Mouse (Mus musculus) neural tube, embryonic 15.5 days (tissue): ENCODE measurements around the gene Rasgef1b. TPM values are rescaled to one million over a fixed set of nuclear protein-coding genes. Genes with fewer than 3 reads are reported as not detected.

Experiments
- ATAC-seq: fragments of 200-750 bp; cut with Nextera tagmentation; 2 replicates; pipeline ENCODE4 v1.8.0; 2017; ENCODE audit warnings: mild to moderate bottlenecking, moderate TSS enrichment, moderate library complexity; ENCODE audit not compliant: low FRiP score
- H3K27ac ChIP-seq: fragments of 300-500 bp; sonication (generic); replicated peaks from 2 replicates; pipeline ENCODE4 v1.5.1; 2015; ENCODE audit warnings: mild to moderate bottlenecking, inconsistent platforms
- H3K27me3 ChIP-seq: fragments of 300-500 bp; sonication (generic); replicated peaks from 2 replicates; pipeline ENCODE4 v1.6.1; 2015; ENCODE audit warnings: inconsistent platforms
- H3K36me3 ChIP-seq: fragments of 300-500 bp; sonication (generic); 2 replicates; pipeline ENCODE4 v1.6.1; 2015; ENCODE audit warnings: inconsistent platforms
- H3K4me1 ChIP-seq: fragments of 300-500 bp; sonication (generic); 2 replicates; pipeline ENCODE4 v1.6.1; 2015; ENCODE audit warnings: inconsistent platforms
- H3K4me2 ChIP-seq: fragments of 300-500 bp; sonication (generic); 2 replicates; pipeline ENCODE4 v1.6.1; 2015; ENCODE audit warnings: inconsistent platforms, mild to moderate bottlenecking, moderate library complexity
- H3K4me3 ChIP-seq: fragments of 300-500 bp; sonication (generic); replicated peaks from 2 replicates; pipeline ENCODE4 v1.5.1; 2015; ENCODE audit warnings: mild to moderate bottlenecking, inconsistent platforms
- H3K9ac ChIP-seq: fragments of 300-500 bp; sonication (generic); replicated peaks from 2 replicates; pipeline ENCODE4 v1.6.1; 2015; ENCODE audit warnings: mild to moderate bottlenecking, inconsistent platforms
- H3K9me3 ChIP-seq: fragments of 300-500 bp; sonication (generic); replicated peaks from 2 replicates; pipeline ENCODE4 v1.6.1; 2016; ENCODE audit warnings: inconsistent platforms
- WGBS: fragments of 180-500 bp; shearing (Covaris S2); methylation state at CpG from one replicate; pipeline ENCODE4 v1.1.7; 2015; ENCODE audit warnings: mixed read lengths; 5-methylcytosine and 5-hydroxymethylcytosine counted together
- polyA plus RNA-seq: library from polyadenylated mRNA; unstranded; fragments of >200 nt; fragmentation: Nextera tagmentation; extraction: Ambion mirVana; gene quantifications from 2 replicates; pipeline ENCODE4 v1.2.1, GENCODE M21; 2015

The Rasgef1b gene
- polyA plus RNA-seq, 1 experiment from 2014 or later, result 53.9 TPM

GRCm38 (mm10) chr5:99429273-99429672 is 299.6 kb downstream of the Rasgef1b start:
- H3K9ac ChIP-seq, result no peak overlapping the region
- no peaks in the 10 kb centered on the region for H3K9me3 ChIP-seq
- no peaks in the 10 kb centered on the region for H3K27me3 ChIP-seq
- H3K36me3 ChIP-seq, result no peaks in the 10 kb centered on the region
- H3K4me2 ChIP-seq, result no peak overlapping the region
- H3K4me3 ChIP-seq, result no peak overlapping the region
- ATAC-seq, result no peak
- H3K27ac ChIP-seq, result no peak overlapping the region
- H3K4me1 ChIP-seq, result 0 out of 2 replicates have a peak, but pooled peaks cover 3% of the 10 kb centered on the region
- 91% methylated on average over 8 of the region's 8 CpGs for WGBS

- H3K4me2 ChIP-seq, result no peak overlapping the region
- no peak overlapping the region for H3K9ac ChIP-seq
- no peak for ATAC-seq
- WGBS, result 81% methylated on average over 5 of the region's 5 CpGs
- no peak overlapping the region for H3K27ac ChIP-seq
- H3K36me3 ChIP-seq, result no peaks in the 10 kb centered on the region
- H3K9me3 ChIP-seq, result no peaks in the 10 kb centered on the region
- no peaks in the 10 kb centered on the region for H3K27me3 ChIP-seq
- no peak overlapping the region for H3K4me3 ChIP-seq
- 0 out of 2 replicates have a peak, but pooled peaks cover 3% of the 10 kb centered on the region for H3K4me1 ChIP-seq
Measured at GRCm38 (mm10) chr5:99428648-99429047, 300.2 kb downstream of the Rasgef1b start.

- 76% methylated on average over 5 of the region's 5 CpGs for WGBS
- no peaks in the 10 kb centered on the region for H3K36me3 ChIP-seq
- no peaks in the 10 kb centered on the region for H3K9me3 ChIP-seq
- no peak overlapping the region for H3K4me2 ChIP-seq
- H3K4me1 ChIP-seq, result 0 out of 2 replicates have a peak, but pooled peaks cover under 1% of the 10 kb centered on the region
- no peak overlapping the region for H3K9ac ChIP-seq
- no peak for ATAC-seq
- H3K27ac ChIP-seq, result no peak overlapping the region
- H3K27me3 ChIP-seq, result no peaks in the 10 kb centered on the region
- no peak overlapping the region for H3K4me3 ChIP-seq
Measured at GRCm38 (mm10) chr5:99423271-99423670, 305.6 kb downstream of the Rasgef1b start.

- H3K9me3 ChIP-seq, result no peaks in the 10 kb centered on the region
- ATAC-seq, result no peak
- no peak overlapping the region for H3K9ac ChIP-seq
- WGBS, result 95% methylated on average over 4 of the region's 4 CpGs
- H3K36me3 ChIP-seq, result no peaks in the 10 kb centered on the region
- H3K4me3 ChIP-seq, result no peak overlapping the region
- no peaks in the 10 kb centered on the region for H3K4me1 ChIP-seq
- no peaks in the 10 kb centered on the region for H3K27me3 ChIP-seq
- no peak overlapping the region for H3K27ac ChIP-seq
- no peak overlapping the region for H3K4me2 ChIP-seq
Measured at GRCm38 (mm10) chr5:99422856-99423255, 306.0 kb downstream of the Rasgef1b start.

GRCm38 (mm10) chr5:99422092-99422491 is 306.8 kb downstream of the Rasgef1b start:
- H3K27ac ChIP-seq, result no peak overlapping the region
- WGBS, result 86% methylated on average over 6 of the region's 6 CpGs
- no peak for ATAC-seq

GRCm38 (mm10) chr5:99419872-99420271 is 309.0 kb downstream of the Rasgef1b start:
- Histone ChIP-seq H3K4me3 (no peak overlapping the region), H3K27ac (no peak overlapping the region), H3K4me2 (no peak overlapping the region), H3K27me3 (no peaks in the 10 kb centered on the region), H3K4me1 (no peaks in the 10 kb centered on the region), H3K9me3 (no peaks in the 10 kb centered on the region), H3K9ac (no peak overlapping the region), H3K36me3 (no peaks in the 10 kb centered on the region)
- no peak for ATAC-seq
- 68% methylated on average over 2 of the region's 2 CpGs for WGBS

More at GRCm38 (mm10) chr5:99422092-99422491, 306.8 kb downstream of the Rasgef1b start:
- Histone ChIP-seq H3K36me3 (no peaks in the 10 kb centered on the region), H3K4me1 (no peaks in the 10 kb centered on the region), H3K9ac (no peak overlapping the region), H3K27me3 (no peaks in the 10 kb centered on the region), H3K4me2 (no peak overlapping the region), H3K4me3 (no peak overlapping the region), H3K9me3 (no peaks in the 10 kb centered on the region)

GRCm38 (mm10) chr5:99416902-99417301 is 312.0 kb downstream of the Rasgef1b start:
- ATAC-seq, result no peak
- H3K4me2 ChIP-seq, result no peak overlapping the region
- H3K27ac ChIP-seq, result no peak overlapping the region
- no peaks in the 10 kb centered on the region for H3K4me1 ChIP-seq
- no peak overlapping the region for H3K9ac ChIP-seq
- H3K27me3 ChIP-seq, result no peaks in the 10 kb centered on the region
- no peak overlapping the region for H3K4me3 ChIP-seq
- no peaks in the 10 kb centered on the region for H3K36me3 ChIP-seq
- 82% methylated on average over 21 of the region's 21 CpGs for WGBS
- H3K9me3 ChIP-seq, result no peaks in the 10 kb centered on the region

- no peak for ATAC-seq
- H3K27me3 ChIP-seq, result no peaks in the 10 kb centered on the region
- H3K27ac ChIP-seq, result no peak overlapping the region
- H3K9me3 ChIP-seq, result no peaks in the 10 kb centered on the region
- no peak overlapping the region for H3K4me2 ChIP-seq
- H3K4me1 ChIP-seq, result no peaks in the 10 kb centered on the region
- H3K4me3 ChIP-seq, result no peak overlapping the region
- no peaks in the 10 kb centered on the region for H3K36me3 ChIP-seq
- no peak overlapping the region for H3K9ac ChIP-seq
- 89% methylated on average over 12 of the region's 12 CpGs for WGBS
Measured at GRCm38 (mm10) chr5:99415676-99416075, 313.2 kb downstream of the Rasgef1b start.

GRCm38 (mm10) chr5:99415049-99415448 is 313.8 kb downstream of the Rasgef1b start:
- no peak for ATAC-seq
- WGBS, result 86% methylated on average over 2 of the region's 2 CpGs

GRCm38 (mm10) chr5:99414293-99414692 is 314.6 kb downstream of the Rasgef1b start:
- H3K36me3 ChIP-seq, result no peaks in the 10 kb centered on the region
- H3K4me1 ChIP-seq, result no peaks in the 10 kb centered on the region
- WGBS, result 80% methylated on average over 6 of the region's 6 CpGs
- no peak overlapping the region for H3K27ac ChIP-seq
- no peak overlapping the region for H3K4me3 ChIP-seq
- no peaks in the 10 kb centered on the region for H3K9me3 ChIP-seq
- H3K27me3 ChIP-seq, result no peaks in the 10 kb centered on the region
- H3K9ac ChIP-seq, result no peak overlapping the region
- no peak overlapping the region for H3K4me2 ChIP-seq
- ATAC-seq, result no peak

More at GRCm38 (mm10) chr5:99415049-99415448, 313.8 kb downstream of the Rasgef1b start:
- H3K9ac ChIP-seq, result no peak overlapping the region
- no peaks in the 10 kb centered on the region for H3K36me3 ChIP-seq
- no peaks in the 10 kb centered on the region for H3K27me3 ChIP-seq
- H3K4me1 ChIP-seq, result no peaks in the 10 kb centered on the region
- no peak overlapping the region for H3K4me2 ChIP-seq
- H3K9me3 ChIP-seq, result no peaks in the 10 kb centered on the region
- H3K27ac ChIP-seq, result no peak overlapping the region
- H3K4me3 ChIP-seq, result no peak overlapping the region

- H3K27me3 ChIP-seq, result no peaks in the 10 kb centered on the region
- ATAC-seq, result no peak
- no peaks in the 10 kb centered on the region for H3K4me1 ChIP-seq
- WGBS, result 89% methylated on average over 1 of the region's 1 CpGs
- H3K4me2 ChIP-seq, result no peak overlapping the region
- H3K4me3 ChIP-seq, result no peak overlapping the region
- H3K36me3 ChIP-seq, result no peaks in the 10 kb centered on the region
- no peak overlapping the region for H3K9ac ChIP-seq
- no peaks in the 10 kb centered on the region for H3K9me3 ChIP-seq
- H3K27ac ChIP-seq, result no peak overlapping the region
Measured at GRCm38 (mm10) chr5:99413851-99414250, 315.0 kb downstream of the Rasgef1b start.

- no peak overlapping the region for H3K4me2 ChIP-seq
- WGBS, result 93% methylated on average over 9 of the region's 9 CpGs
- H3K4me1 ChIP-seq, result no peaks in the 10 kb centered on the region
- ATAC-seq, result no peak
- no peaks in the 10 kb centered on the region for H3K27me3 ChIP-seq
- H3K9me3 ChIP-seq, result no peaks in the 10 kb centered on the region
- H3K27ac ChIP-seq, result no peak overlapping the region
- no peak overlapping the region for H3K9ac ChIP-seq
- no peak overlapping the region for H3K4me3 ChIP-seq
- no peaks in the 10 kb centered on the region for H3K36me3 ChIP-seq
Measured at GRCm38 (mm10) chr5:99413391-99413790, 315.5 kb downstream of the Rasgef1b start.
